Mouse (Mus musculus) liver, postnatal 0 days (tissue): Measurements from ENCODE around the gene Kcnj2. TPM values are rescaled to one million over a fixed set of nuclear protein-coding genes. Genes with fewer than 3 reads are reported as not detected.
A peak's percentile ranks its signal among the peaks of the same experiment; 100 is the strongest.

ENCODE experiments used
- ATAC-seq: fragments of 200-750 bp; cut with Nextera tagmentation; 2 replicates; pipeline ENCODE4 v1.8.0; 2017; ENCODE audit warnings: mild to moderate bottlenecking, moderate library complexity
- DNase-seq: peaks from one replicate; pipeline ENCODE4 v3.0.0-alpha.2; 2016
- H3K27ac ChIP-seq: fragments of 300-500 bp; sonication (generic); 2 replicates; pipeline ENCODE4 v1.5.1; 2014; ENCODE audit warnings: antibody characterized with exemption, moderate library complexity, mild to moderate bottlenecking, low read depth
- H3K27me3 ChIP-seq: fragments of 300-500 bp; sonication (generic); 2 replicates; pipeline ENCODE4 v1.6.1; 2014; ENCODE audit warnings: low read length, control low read depth, mixed read lengths; ENCODE audit not compliant: insufficient read depth
- H3K36me3 ChIP-seq: fragments of 300-500 bp; sonication (generic); replicated peaks from 2 replicates; pipeline ENCODE4 v1.6.1; 2014; ENCODE audit warnings: mild to moderate bottlenecking, control low read depth, low read length, moderate library complexity, mixed read lengths; ENCODE audit not compliant: insufficient read depth
- H3K4me1 ChIP-seq: fragments of 300-500 bp; sonication (generic); 2 replicates; pipeline ENCODE4 v1.6.1; 2014; ENCODE audit warnings: antibody characterized with exemption, mild to moderate bottlenecking, control low read depth; ENCODE audit not compliant: insufficient read depth
- H3K4me2 ChIP-seq: fragments of 300-500 bp; sonication (generic); 2 replicates; pipeline ENCODE4 v1.6.1; 2014; ENCODE audit warnings: low read depth, mild to moderate bottlenecking, low read length, moderate library complexity, mixed read lengths
- H3K4me3 ChIP-seq: fragments of 300-500 bp; sonication (generic); 2 replicates; pipeline ENCODE4 v1.5.1; 2014; ENCODE audit warnings: low read depth, low read length
- H3K9ac ChIP-seq: fragments of 300-500 bp; sonication (generic); replicated peaks from 2 replicates; pipeline ENCODE4 v1.6.1; 2014; ENCODE audit warnings: mild to moderate bottlenecking, moderate library complexity
- H3K9me3 ChIP-seq: fragments of 300-500 bp; sonication (generic); 2 replicates; pipeline ENCODE4 v1.6.1; 2016; ENCODE audit warnings: mild to moderate bottlenecking, control low read depth, low read length, mixed read lengths
- CTCF ChIP-seq: sonication (generic); IDR thresholded peaks from 2 replicates; pipeline ENCODE4 v1.5.1; 2016; ENCODE audit warnings: antibody characterized with exemption, low read depth
- EP300 ChIP-seq: IDR thresholded peaks from 2 replicates; pipeline ENCODE4 v1.6.1; 2016; ENCODE audit warnings: antibody characterized with exemption, low read depth, mild to moderate bottlenecking
- WGBS: fragments of 180-500 bp; shearing (Covaris S2); extraction: QIAGEN DNeasy Blood & Tissue Kit; methylation state at CpG from one replicate; pipeline ENCODE4 v1.1.7; 2014; ENCODE audit not compliant: insufficient replicate concordance; 5-methylcytosine and 5-hydroxymethylcytosine counted together
- polyA plus RNA-seq: library from polyadenylated mRNA; unstranded; fragments of >200 nt; fragmentation: Nextera tagmentation; extraction: Ambion mirVana; gene quantifications from 2 replicates; pipeline ENCODE4 v1.2.1, GENCODE M21; 2015

The Kcnj2 gene
- polyA plus RNA-seq, 1 experiment from 2014 or later: 0.31 TPM

GRCm38 (mm10) chr11:111064751-111065527, 1.0 kb upstream of the Kcnj2 start:
- TF ChIP-seq EP300 (no peak), CTCF (peak; percentile 66)
- ATAC-seq (no peak), DNase-seq (peak; percentile 47)
- H3K36me3 ChIP-seq: no peaks in the 10 kb centered on the region
- H3K4me2 ChIP-seq: peak overlapping the region; percentile 93
- H3K9me3 ChIP-seq: no peaks in the 10 kb centered on the region
- peak overlapping the region; percentile 55 for H3K4me3 ChIP-seq
- no peak overlapping the region for H3K27ac ChIP-seq
- peaks cover 6% of the 10 kb centered on the region; the same call in 1 of the 2 replicates for H3K4me1 ChIP-seq
- H3K9ac ChIP-seq: peak overlapping the region; percentile 4; the same call in 1 of the 2 replicates
- WGBS: 1% methylated on average over 24 of the region's 25 CpGs
- peaks cover 16% of the 10 kb centered on the region for H3K27me3 ChIP-seq

GRCm38 (mm10) chr11:111066299-111066691, 331 bp downstream of the Kcnj2 start:
- peak overlapping the region; percentile 93 for H3K4me2 ChIP-seq
- WGBS: 2% methylated on average over 9 of the region's 9 CpGs
- peaks cover 16% of the 10 kb centered on the region for H3K27me3 ChIP-seq
- H3K9ac ChIP-seq: no peak overlapping the region
- H3K4me1 ChIP-seq: peaks cover 6% of the 10 kb centered on the region; the same call in 1 of the 2 replicates
- no peak for TF ChIP-seq EP300
- TF ChIP-seq CTCF: no peak
- no peaks in the 10 kb centered on the region for H3K9me3 ChIP-seq
- DNase-seq: peak; percentile 15
- H3K36me3 ChIP-seq: no peaks in the 10 kb centered on the region
- H3K4me3 ChIP-seq: peak overlapping the region; percentile 55
- H3K27ac ChIP-seq: 0 out of 2 replicates have a peak overlapping the region, but pooled peaks have one; percentile 23
- ATAC-seq: peak; percentile 42

- WGBS: 60% methylated on average over 3 of the region's 3 CpGs
- peaks cover 6% of the 10 kb centered on the region; the same call in 1 of the 2 replicates for H3K4me1 ChIP-seq
- no peaks in the 10 kb centered on the region; the same call in 1 of the 2 replicates for H3K36me3 ChIP-seq
- ATAC-seq (no peak), DNase-seq (no peak)
- no peak overlapping the region for H3K9ac ChIP-seq
- H3K4me3 ChIP-seq: no peak overlapping the region
- no peaks in the 10 kb centered on the region for H3K9me3 ChIP-seq
- no peak overlapping the region for H3K27ac ChIP-seq
- TF ChIP-seq CTCF: no peak
- H3K4me2 ChIP-seq: peak overlapping the region; percentile 93
- peaks cover 16% of the 10 kb centered on the region for H3K27me3 ChIP-seq
Measured at GRCm38 (mm10) chr11:111067787-111068186, 1.8 kb downstream of the Kcnj2 start.

GRCm38 (mm10) chr11:111070460-111070859, 4.5 kb downstream of the Kcnj2 start:
- Histone ChIP-seq H3K9me3 (no peaks in the 10 kb centered on the region), H3K4me1 (0 out of 2 replicates have a peak, but pooled peaks cover 6% of the 10 kb centered on the region), H3K4me3 (no peak overlapping the region), H3K4me2 (no peak overlapping the region), H3K27me3 (peaks cover 16% of the 10 kb centered on the region), H3K27ac (no peak overlapping the region), H3K36me3 (no peaks in the 10 kb centered on the region; the same call in 1 of the 2 replicates), H3K9ac (no peak overlapping the region)
- DNase-seq: no peak
- TF ChIP-seq EP300: no peak
- no peak for TF ChIP-seq CTCF
- ATAC-seq: no peak

GRCm38 (mm10) chr11:111074131-111074530, 8.2 kb downstream of the Kcnj2 start:
- ATAC-seq (no peak), DNase-seq (no peak)
- H3K27ac ChIP-seq: no peak overlapping the region
- H3K4me1 ChIP-seq: no peaks in the 10 kb centered on the region
- no peak overlapping the region for H3K4me3 ChIP-seq
- no peaks in the 10 kb centered on the region; the same call in 1 of the 2 replicates for H3K36me3 ChIP-seq
- no peaks in the 10 kb centered on the region for H3K9me3 ChIP-seq
- H3K27me3 ChIP-seq: no peaks in the 10 kb centered on the region
- no peak overlapping the region for H3K4me2 ChIP-seq
- no peak for TF ChIP-seq CTCF
- no peak for TF ChIP-seq EP300
- H3K9ac ChIP-seq: no peak overlapping the region

GRCm38 (mm10) chr11:111078107-111078506, 12.1 kb downstream of the Kcnj2 start:
- no peaks in the 10 kb centered on the region for H3K9me3 ChIP-seq
- ATAC-seq (no peak), DNase-seq (no peak)
- 54% methylated on average over 11 of the region's 11 CpGs for WGBS
- no peak overlapping the region for H3K9ac ChIP-seq
- no peaks in the 10 kb centered on the region for H3K27me3 ChIP-seq
- no peak overlapping the region for H3K27ac ChIP-seq
- TF ChIP-seq EP300: no peak
- TF ChIP-seq CTCF: no peak
- no peaks in the 10 kb centered on the region for H3K36me3 ChIP-seq
- no peaks in the 10 kb centered on the region for H3K4me1 ChIP-seq
- H3K4me3 ChIP-seq: no peak overlapping the region
- H3K4me2 ChIP-seq: no peak overlapping the region
